8 mouse cellular contexts compared by ENCODE assay signal in the genomic region with DNA sequence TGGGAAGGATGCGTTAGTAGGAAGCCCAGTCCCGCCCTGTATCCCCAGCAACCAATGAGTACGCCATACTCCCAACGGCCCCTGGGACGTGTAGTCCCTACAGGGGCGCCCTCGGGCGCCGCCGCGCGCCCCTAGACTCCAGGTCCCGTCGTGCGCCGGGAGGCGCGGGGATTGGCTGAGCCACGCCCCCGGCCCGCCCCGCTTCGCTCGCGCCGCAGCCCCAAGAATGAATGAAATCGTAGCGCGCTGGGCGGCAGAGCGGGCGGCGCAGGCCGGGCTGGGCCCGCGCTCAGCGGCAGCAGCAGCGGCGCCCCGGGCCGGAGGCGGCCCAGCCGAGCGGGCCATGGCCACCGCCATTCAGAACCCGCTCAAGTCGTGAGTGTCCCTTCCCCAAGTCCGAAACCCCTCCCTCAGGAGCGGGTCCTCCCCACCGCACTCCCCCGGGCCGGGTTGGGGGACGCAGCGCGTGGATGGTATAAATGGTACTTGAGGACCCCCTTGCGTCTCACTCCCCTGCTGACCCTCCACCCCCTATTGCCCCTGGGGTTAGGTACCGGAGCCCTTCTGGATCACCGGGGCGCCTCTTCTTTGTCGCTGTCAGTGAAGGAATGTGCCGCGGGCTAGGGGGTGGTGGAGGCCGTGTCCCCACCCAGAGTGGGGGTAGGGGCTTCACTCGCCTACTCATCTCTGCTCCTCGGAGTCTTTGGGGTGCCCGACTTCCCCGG. TPM values are rescaled to one million over a fixed set of nuclear protein-coding genes. Genes with fewer than 3 reads are reported as not detected.
DNase-seq lines count a peak whose midpoint lies in the region; ATAC-seq and TF ChIP-seq lines count a peak whose summit lies in the region.

Gene Dpf1 (plus strand): TSS at position 214 of the 725 bp plus-strand sequence.

- H3K27me3 ChIP-seq in ES-Bruce4 (ENCODE audit: control insufficient read depth, insufficient read depth, low read length, poor library complexity, severe bottlenecking) (no peaks in the 10 kb centered on the region), myocyte (ENCODE audit: control insufficient read depth, insufficient read depth, insufficient read length) (no peaks in the 10 kb centered on the region)
- peaks cover 67% of the 10 kb centered on the region for H3K27me3 ChIP-seq in heart, embryonic 14.5 days (ENCODE audit: control insufficient read depth, insufficient read depth, low read length)
- H3K27me3 ChIP-seq in kidney, postnatal 0 days (ENCODE audit: insufficient read depth, low read length) = peaks cover 22% of the 10 kb centered on the region
- H3K27me3 ChIP-seq in liver, embryonic 11.5 days (replicated peaks; ENCODE audit: control insufficient read depth, insufficient read depth, low read length) = peaks cover 43% of the 10 kb centered on the region
- no peaks in the 10 kb centered on the region; the same call in 1 of the 2 replicates for H3K27me3 ChIP-seq in testis, adult 2 months (ENCODE audit: control insufficient read depth, insufficient read depth, low read length)

- no peaks in the 10 kb centered on the region for H3K9me3 ChIP-seq in ES-Bruce4 (replicated peaks; ENCODE audit: control insufficient read depth, insufficient read depth, low read length, poor library complexity, severe bottlenecking)
- H3K9me3 ChIP-seq in heart, embryonic 14.5 days (ENCODE audit: control insufficient read depth, low read length) = peaks cover 5% of the 10 kb centered on the region
- no peaks in the 10 kb centered on the region for H3K9me3 ChIP-seq in kidney, postnatal 0 days (replicated peaks; ENCODE audit: low read length)
- no peaks in the 10 kb centered on the region for H3K9me3 ChIP-seq in liver, embryonic 11.5 days (ENCODE audit: control insufficient read depth, low read length)

- TF ChIP-seq POLR2A in ES-Bruce4 (IDR thresholded peaks at IDR 0.05; ENCODE audit: insufficient read depth, low read length) (no peak), myocyte (IDR thresholded peaks at IDR 0.05; ENCODE audit: insufficient read length, low read depth) (peak; percentile 43)
- TF ChIP-seq POLR2A in testis, adult 2 months (IDR thresholded peaks at IDR 0.05; ENCODE audit: control insufficient read depth, low read depth, low read length) = peak; percentile 71

- peak within 1 kb of the TSS; percentile 83 for H3K4me2 ChIP-seq in heart, embryonic 14.5 days (ENCODE audit: low read length)
- peak within 1 kb of the TSS; percentile 88 for H3K4me2 ChIP-seq in kidney, postnatal 0 days (ENCODE audit: low read length)
- peak within 1 kb of the TSS; percentile 90 for H3K4me2 ChIP-seq in liver, embryonic 11.5 days
- peak within 1 kb of the TSS; percentile 92 for H3K4me2 ChIP-seq in myocyte (ENCODE audit: low read depth)

- peak; percentile 97 for DNase-seq in brain, adult 2 months (ENCODE audit: low read depth, low spot score)
- DNase-seq in fibroblast of lung, adult 2 months (ENCODE audit: low read depth) = peak; percentile 46
- peak; percentile 92 for DNase-seq in kidney, postnatal 0 days (ENCODE audit: low spot score)
- peak; percentile 82 for DNase-seq in liver, embryonic 11.5 days (ENCODE audit: low spot score)

- TF ChIP-seq CTCF in ES-Bruce4 (IDR thresholded peaks at IDR 0.05; ENCODE audit: low read depth, low read length) = no peak
- TF ChIP-seq CTCF in kidney, postnatal 0 days (IDR thresholded peaks at IDR 0.05; ENCODE audit: low read depth) = peak; percentile 4; the same call in 1 of the 2 replicates
- no peak for TF ChIP-seq CTCF in testis, adult 2 months (IDR thresholded peaks at IDR 0.05; ENCODE audit: control insufficient read depth, insufficient read depth, insufficient replicate concordance, low read depth, low read length)

- H3K27ac ChIP-seq in ES-Bruce4 (ENCODE audit: insufficient read depth, low read length) = no peak within 1 kb of the TSS
- H3K27ac ChIP-seq in heart, embryonic 14.5 days (replicated peaks in 1 of 2; ENCODE audit: control insufficient read depth in 1 of 2, insufficient read depth in 1 of 2, low read depth in 2 of 2, low read length in 2 of 2) = no peak within 1 kb of the TSS
- H3K27ac ChIP-seq in kidney, postnatal 0 days = no peak within 1 kb of the TSS
- H3K27ac ChIP-seq in liver, embryonic 11.5 days (ENCODE audit: low read depth, low read length) = no peak within 1 kb of the TSS
- H3K27ac ChIP-seq in testis, adult 2 months (ENCODE audit: control insufficient read depth, insufficient read depth, low read depth, low read length) = peak within 1 kb of the TSS; percentile 95

- 1% methylated on average over 66 of the region's 67 CpGs for WGBS in heart, embryonic 14.5 days
- under 1% methylated on average over 66 of the region's 67 CpGs for WGBS in kidney, postnatal 0 days
- WGBS in liver, embryonic 11.5 days = under 1% methylated on average over 61 of the region's 67 CpGs

- no peak for TF ChIP-seq EP300 in ES-Bruce4 (IDR thresholded peaks at IDR 0.05; ENCODE audit: insufficient read depth, low read depth, low read length)

- H3K79me2 ChIP-seq in myocyte (ENCODE audit: control insufficient read depth, insufficient read depth) = no peaks in the 10 kb centered on the region

- no peaks in the 10 kb centered on the region for H3K36me3 ChIP-seq in ES-Bruce4 (ENCODE audit: control insufficient read depth, insufficient read depth, low read length, poor library complexity, severe bottlenecking)
- no peaks in the 10 kb centered on the region for H3K36me3 ChIP-seq in heart, embryonic 14.5 days (ENCODE audit: control insufficient read depth, insufficient read depth, low read length)
- H3K36me3 ChIP-seq in kidney, postnatal 0 days (ENCODE audit: insufficient read depth, low read length) = no peaks in the 10 kb centered on the region
- no peaks in the 10 kb centered on the region for H3K36me3 ChIP-seq in liver, embryonic 11.5 days (ENCODE audit: control insufficient read depth, insufficient read depth, low read length)
- H3K36me3 ChIP-seq in myocyte (ENCODE audit: control insufficient read depth, insufficient read depth) = no peaks in the 10 kb centered on the region
- H3K36me3 ChIP-seq in testis, adult 2 months (ENCODE audit: control insufficient read depth, insufficient read depth, low read length) = no peaks in the 10 kb centered on the region

- peak within 1 kb of the TSS; percentile 81 for H3K4me3 ChIP-seq in ES-Bruce4 (ENCODE audit: low read depth, low read length)
- H3K4me3 ChIP-seq in heart, embryonic 14.5 days (ENCODE audit: control insufficient read depth in 1 of 2, insufficient read depth in 1 of 2, low read depth in 1 of 2, low read length in 2 of 2) = peak within 1 kb of the TSS; percentile 47 to 48
- H3K4me3 ChIP-seq in kidney, postnatal 0 days (replicated peaks; ENCODE audit: low read depth, low read length) = peak within 1 kb of the TSS; percentile 46
- H3K4me3 ChIP-seq in liver, embryonic 11.5 days (ENCODE audit: low read depth, low read length) = peak within 1 kb of the TSS; percentile 58
- H3K4me3 ChIP-seq in myocyte = peak within 1 kb of the TSS; percentile 26
- peak within 1 kb of the TSS; percentile 76 for H3K4me3 ChIP-seq in testis, adult 2 months (ENCODE audit: control insufficient read depth, low read depth, low read length)

- ATAC-seq in heart, embryonic 14.5 days (ENCODE audit: insufficient number of reproducible peaks, insufficient read depth, low FRiP score, low read depth) = peak; percentile 56; the same call in 1 of the 2 replicates
- peak; percentile 74 for ATAC-seq in kidney, postnatal 0 days (replicated peaks; ENCODE audit: low FRiP score, low read depth)
- ATAC-seq in liver, embryonic 11.5 days (replicated peaks; ENCODE audit: low FRiP score) = peak; percentile 76

- H3K9ac ChIP-seq in ES-Bruce4 (ENCODE audit: low read depth, poor library complexity, severe bottlenecking) = peak within 1 kb of the TSS; percentile 65
- peak within 1 kb of the TSS; percentile 44 for H3K9ac ChIP-seq in heart, embryonic 14.5 days (ENCODE audit: low read length)
- peak within 1 kb of the TSS; percentile 47 for H3K9ac ChIP-seq in kidney, postnatal 0 days (ENCODE audit: low read depth, low read length)
- H3K9ac ChIP-seq in liver, embryonic 11.5 days (ENCODE audit: low read depth, low read length) = peak within 1 kb of the TSS; percentile 55; the same call in 1 of the 2 replicates

- no peak within 1 kb of the TSS for H3ac ChIP-seq in myocyte (ENCODE audit: control insufficient read depth, insufficient read length)

- H3K4me1 ChIP-seq in ES-Bruce4 (ENCODE audit: control insufficient read depth, insufficient read depth, low read length) = peaks cover 6% of the 10 kb centered on the region
- peaks cover 10 to 21% of the 10 kb centered on the region in 2 experiments; a peak in 3 of 4 replicates for H3K4me1 ChIP-seq in heart, embryonic 14.5 days (ENCODE audit: control insufficient read depth in 2 of 2, insufficient read depth in 2 of 2, low read length in 2 of 2)
- peaks cover 27% of the 10 kb centered on the region for H3K4me1 ChIP-seq in kidney, postnatal 0 days (replicated peaks; ENCODE audit: insufficient read depth, low read length)
- H3K4me1 ChIP-seq in liver, embryonic 11.5 days (replicated peaks; ENCODE audit: control insufficient read depth, insufficient read depth, low read length) = peaks cover 26% of the 10 kb centered on the region
- H3K4me1 ChIP-seq in testis, adult 2 months (ENCODE audit: control insufficient read depth, insufficient read depth, low read length) = peaks cover 33% of the 10 kb centered on the region

TF ChIP-seq in myocyte, 11 proteins besides CTCF, POLR2A, EP300 and RAD21:
- no peak for TF ChIP-seq TCF3 (IDR thresholded peaks at IDR 0.05; ENCODE audit: insufficient read length, low read depth)
- TF ChIP-seq REST (IDR thresholded peaks at IDR 0.05; ENCODE audit: insufficient read depth, insufficient read length) = no peak
- TF ChIP-seq SRF (IDR thresholded peaks at IDR 0.05; ENCODE audit: control insufficient read depth, insufficient read length, low read depth) = no peak
- TF ChIP-seq E2F4 (IDR thresholded peaks at IDR 0.05; ENCODE audit: insufficient read depth) = peak; percentile 36

RNA-seq across cellular contexts. Expression of gene Dpf1, which starts in this region (rescaled TPM):
- polyA plus RNA-seq in ES-Bruce4 (2011; ENCODE audit: insufficient read depth, insufficient read length, low read depth, missing spikeins) = 5.9 and 6.1 TPM in 2 replicates
- 0.54 and 1.5 TPM in 2 replicates for polyA plus RNA-seq in heart, embryonic 14.5 days (2014; fragmentation: Nextera tagmentation; extraction: Ambion mirVana)
- polyA plus RNA-seq in kidney, postnatal 0 days (2015; fragmentation: Nextera tagmentation; extraction: Ambion mirVana) = 0.70 and 0.72 TPM in 2 replicates
- 6.1 and 7.5 TPM in 2 replicates for polyA plus RNA-seq in liver, embryonic 11.5 days (2014; fragmentation: Nextera tagmentation; extraction: Ambion mirVana)
- polyA plus RNA-seq in myocyte (2012; fragmentation: generic; extraction: Trizol) = 3.4 TPM
- polyA plus RNA-seq in testis, adult 2 months (2012; rRNA removed) = 8.0 and 8.6 TPM in 2 replicates

Comparison
In these comparisons a context has a peak if more than half of its experiments do, and no peak if none do; other contexts are left out.
1. Peak in DNase-seq, ATAC-seq, H3K4me3 ChIP-seq, H3K9ac ChIP-seq and H3K4me2 ChIP-seq in kidney, postnatal 0 days; RNA of the gene not detected or under 1 TPM.
2. H3K4me3 ChIP-seq: peak in every context shown above with its lines; median percentile 81 in ES-Bruce4; 76 in testis, adult 2 months; 58 in liver, embryonic 11.5 days; 48 in heart, embryonic 14.5 days; 46 in kidney, postnatal 0 days; 26 in myocyte.
3. DNase-seq: peak in every context shown above with its lines; median percentile 97 in brain, adult 2 months; 92 in kidney, postnatal 0 days; 82 in liver, embryonic 11.5 days; 46 in fibroblast of lung, adult 2 months.